Mouse (Mus musculus) embryonic facial prominence, embryonic 11.5 days (tissue): ENCODE measurements around the gene Fis1. TPM values are rescaled to one million over a fixed set of nuclear protein-coding genes. Genes with fewer than 3 reads are reported as not detected.
"Not testable (repeated sequence)": the region's sequence is repeated elsewhere in the genome, so short reads cannot be mapped to it uniquely, and the experiment has no call there.

Experiments used
- ATAC-seq: fragments of 200-750 bp; cut with Nextera tagmentation; replicated peaks from 2 replicates; pipeline ENCODE4 v1.8.0; 2017; ENCODE audit warnings: low read depth; ENCODE audit not compliant: insufficient number of reproducible peaks, low FRiP score, low TSS enrichment
- DNase-seq: peaks from one replicate; pipeline ENCODE4 v3.0.0-alpha.2; 2015; ENCODE audit warnings: low spot score
- H3K27ac ChIP-seq: fragments of 300-500 bp; sonication (generic); replicated peaks from 2 replicates; pipeline ENCODE4 v1.5.1; 2014; ENCODE audit warnings: mild to moderate bottlenecking, low read depth, low read length, control low read depth
- H3K27me3 ChIP-seq: fragments of 300-500 bp; sonication (generic); 2 replicates; pipeline ENCODE4 v1.6.1; 2014; ENCODE audit warnings: mild to moderate bottlenecking, low read length, moderate library complexity, mixed read lengths; ENCODE audit not compliant: control insufficient read depth, insufficient read depth
- H3K36me3 ChIP-seq: fragments of 300-500 bp; sonication (generic); replicated peaks from 2 replicates; pipeline ENCODE4 v1.6.1; 2014; ENCODE audit warnings: low read depth, mild to moderate bottlenecking, low read length, moderate library complexity, mixed read lengths; ENCODE audit not compliant: control insufficient read depth, insufficient read depth
- H3K4me1 ChIP-seq: fragments of 300-500 bp; sonication (generic); 2 replicates; pipeline ENCODE4 v1.6.1; 2014; ENCODE audit warnings: low read length, mixed read lengths; ENCODE audit not compliant: control insufficient read depth, insufficient read depth
- H3K4me2 ChIP-seq: fragments of 300-500 bp; sonication (generic); 2 replicates; pipeline ENCODE4 v1.6.1; 2014; ENCODE audit warnings: low read depth, mild to moderate bottlenecking, control low read depth, low read length, moderate library complexity
- H3K4me3 ChIP-seq: fragments of 300-500 bp; sonication (generic); 2 replicates; pipeline ENCODE4 v1.5.1; 2014; ENCODE audit warnings: low read depth, low read length, control low read depth
- H3K9ac ChIP-seq: fragments of 300-500 bp; sonication (generic); replicated peaks from 2 replicates; pipeline ENCODE4 v1.6.1; 2014; ENCODE audit warnings: mild to moderate bottlenecking, control low read depth, low read length
- H3K9me3 ChIP-seq: fragments of 300-500 bp; sonication (generic); replicated peaks from 2 replicates; pipeline ENCODE4 v1.6.1; 2016; ENCODE audit warnings: mild to moderate bottlenecking, low read length, inconsistent platforms, mixed read lengths; ENCODE audit not compliant: control insufficient read depth
- WGBS: fragments of 180-500 bp; shearing (Covaris S2); extraction: QIAGEN DNeasy Blood & Tissue Kit; methylation state at CpG from one replicate; pipeline ENCODE4 v1.1.7; 2014; 5-methylcytosine and 5-hydroxymethylcytosine counted together
- polyA plus RNA-seq: library from polyadenylated mRNA; unstranded; fragments of >200 nt; fragmentation: Nextera tagmentation; extraction: Ambion mirVana; gene quantifications from 2 replicates; pipeline ENCODE4 v1.2.1, GENCODE M21; 2014

Gene Fis1
- polyA plus RNA-seq, 1 experiment from 2014 or later: 298 TPM

DNA sequence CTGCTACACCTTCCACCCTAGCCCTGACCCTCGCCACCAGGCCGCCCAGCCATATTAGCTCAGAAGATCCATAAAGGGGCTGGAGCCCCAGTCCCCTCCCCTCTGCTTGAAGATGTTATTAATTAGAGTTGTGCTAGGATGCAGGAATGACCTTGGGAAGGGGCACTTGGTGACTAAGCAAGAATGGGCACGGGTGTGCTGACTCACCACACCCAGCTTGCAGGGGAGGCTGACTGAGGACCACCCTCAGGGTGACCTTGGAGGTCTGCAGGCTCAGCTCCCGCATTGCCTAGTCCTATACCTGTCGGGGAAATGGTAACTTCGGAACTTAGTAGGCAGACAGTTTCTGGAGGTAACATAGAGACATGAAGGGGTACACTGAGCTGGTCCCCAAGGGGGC is 19.1 kb upstream of the Fis1 start:
- no peak for DNase-seq
- Histone ChIP-seq H3K36me3 (no peaks in the 10 kb centered on the region), H3K9ac (no peak overlapping the region), H3K4me1 (no peaks in the 10 kb centered on the region), H3K27me3 (no peaks in the 10 kb centered on the region), H3K9me3 (no peaks in the 10 kb centered on the region), H3K27ac (no peak overlapping the region), H3K4me3 (no peak overlapping the region), H3K4me2 (no peak overlapping the region)
- WGBS: 80% methylated on average over 6 of the region's 6 CpGs
- ATAC-seq: no peak

DNA sequence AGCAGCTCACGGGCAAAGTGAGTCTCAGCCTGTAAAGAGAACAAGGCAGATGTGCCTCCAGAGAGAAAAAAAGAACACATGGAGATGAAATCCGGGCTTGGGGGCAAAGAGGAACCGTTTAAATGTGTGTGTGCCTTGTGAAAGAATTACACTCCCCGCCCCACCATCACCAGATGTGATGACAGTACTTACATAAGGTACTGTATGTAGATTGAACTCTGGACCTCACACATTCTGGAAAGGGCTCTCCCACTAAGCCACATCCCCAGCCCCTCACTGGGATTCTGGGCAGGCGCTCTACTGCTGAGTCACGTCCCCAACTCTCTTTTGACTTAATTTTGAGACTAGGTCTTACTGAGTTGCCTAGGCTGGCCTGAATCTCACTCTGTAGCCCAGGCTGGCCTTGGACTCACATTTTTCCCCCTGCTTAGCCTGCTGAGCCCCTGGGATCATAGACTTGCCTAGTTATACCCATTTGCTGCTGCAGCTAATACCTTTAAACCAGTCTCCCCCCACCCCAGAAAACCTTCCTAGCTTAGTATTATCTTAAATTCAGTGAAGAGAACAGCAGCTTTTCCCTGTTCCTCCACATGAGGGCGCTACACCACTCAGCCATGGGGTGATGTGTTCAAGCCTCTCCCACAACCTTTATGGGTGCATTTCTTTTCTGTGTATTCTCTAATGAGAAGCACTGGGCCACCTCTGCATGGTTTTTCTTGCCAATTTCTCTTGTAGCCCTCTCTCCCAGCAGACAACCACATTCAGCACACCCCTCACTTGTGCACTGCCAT is 17.0 kb upstream of the Fis1 start:
- WGBS: 65% methylated on average over 7 of the region's 7 CpGs
- no peak overlapping the region for H3K4me2 ChIP-seq

DNA sequence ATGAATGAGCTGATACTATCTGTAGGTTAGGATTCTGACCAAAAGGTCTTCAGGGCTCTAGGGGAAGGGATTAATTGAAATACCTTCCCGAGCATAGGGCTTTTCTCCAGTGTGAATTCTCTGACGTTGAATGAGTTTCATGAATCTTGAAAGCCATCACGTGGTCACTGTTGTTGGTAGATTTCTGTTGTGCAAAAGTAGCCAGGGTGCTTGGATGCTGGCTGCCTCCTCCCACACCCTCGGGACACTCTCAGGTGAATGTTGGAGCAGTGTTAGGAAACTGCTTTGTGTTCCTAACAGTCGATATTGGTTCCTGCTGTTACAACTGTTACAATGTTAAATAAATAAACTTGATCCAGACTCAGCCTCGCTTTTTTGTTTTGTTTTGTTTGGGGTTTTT is 16.3 kb upstream of the Fis1 start:
- Histone ChIP-seq H3K27ac (no peak overlapping the region), H3K9me3 (no peaks in the 10 kb centered on the region), H3K36me3 (no peaks in the 10 kb centered on the region), H3K9ac (no peak overlapping the region), H3K27me3 (no peaks in the 10 kb centered on the region), H3K4me1 (no peaks in the 10 kb centered on the region), H3K4me3 (no peak overlapping the region), H3K4me2 (no peak overlapping the region)
- no peak for ATAC-seq
- DNase-seq: no peak
- WGBS: 83% methylated on average over 6 of the region's 6 CpGs

More for the DNA sequence above, 17.0 kb upstream of the Fis1 start:
- H3K27me3 ChIP-seq: no peaks in the 10 kb centered on the region
- no peaks in the 10 kb centered on the region for H3K36me3 ChIP-seq
- no peaks in the 10 kb centered on the region for H3K4me1 ChIP-seq
- no peak overlapping the region for H3K9ac ChIP-seq
- H3K27ac ChIP-seq: no peak overlapping the region
- no peaks in the 10 kb centered on the region for H3K9me3 ChIP-seq
- DNase-seq: no peak
- H3K4me3 ChIP-seq: no peak overlapping the region
- no peak for ATAC-seq

DNA sequence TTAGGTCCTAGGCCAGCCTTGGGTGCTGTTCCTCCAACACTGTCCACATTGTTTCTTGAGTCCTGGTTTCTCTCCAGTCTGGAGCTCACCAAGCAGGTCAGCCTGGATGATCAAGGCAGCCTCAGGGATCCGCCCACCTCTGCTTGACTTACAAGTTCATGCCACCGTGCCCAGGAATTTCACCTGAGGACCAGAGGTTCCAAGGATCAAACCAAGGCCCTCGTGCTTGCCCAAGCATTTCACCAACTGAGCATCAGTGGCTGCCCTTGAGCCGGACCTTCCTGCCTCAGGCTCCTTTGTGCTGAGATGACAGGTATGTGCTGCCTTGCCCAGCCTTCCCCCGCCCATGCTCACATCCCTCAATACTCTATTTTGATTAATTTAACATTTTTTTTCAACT is 15.5 kb upstream of the Fis1 start:
- DNase-seq: no peak
- H3K9me3 ChIP-seq: no peaks in the 10 kb centered on the region
- H3K9ac ChIP-seq: no peak overlapping the region
- H3K27me3 ChIP-seq: no peaks in the 10 kb centered on the region
- WGBS: 82% methylated on average over 5 of the region's 5 CpGs
- no peaks in the 10 kb centered on the region for H3K36me3 ChIP-seq
- ATAC-seq: no peak
- H3K4me2 ChIP-seq: no peak overlapping the region
- H3K27ac ChIP-seq: no peak overlapping the region
- H3K4me3 ChIP-seq: no peak overlapping the region
- H3K4me1 ChIP-seq: no peaks in the 10 kb centered on the region

- DNase-seq (peak; percentile 7), ATAC-seq (no peak)
- no peak overlapping the region for H3K9ac ChIP-seq
- no peak overlapping the region for H3K4me2 ChIP-seq
- H3K36me3 ChIP-seq: no peaks in the 10 kb centered on the region
- H3K4me3 ChIP-seq: no peak overlapping the region
- H3K27ac ChIP-seq: no peak overlapping the region
- no peaks in the 10 kb centered on the region for H3K4me1 ChIP-seq
- 62% methylated on average over 7 of the region's 7 CpGs for WGBS
- no peaks in the 10 kb centered on the region for H3K27me3 ChIP-seq
- H3K9me3 ChIP-seq: no peaks in the 10 kb centered on the region
These were observed 13.8 kb upstream of the Fis1 start for GRCm38 (mm10) chr5:136939284-136939683.

DNA sequence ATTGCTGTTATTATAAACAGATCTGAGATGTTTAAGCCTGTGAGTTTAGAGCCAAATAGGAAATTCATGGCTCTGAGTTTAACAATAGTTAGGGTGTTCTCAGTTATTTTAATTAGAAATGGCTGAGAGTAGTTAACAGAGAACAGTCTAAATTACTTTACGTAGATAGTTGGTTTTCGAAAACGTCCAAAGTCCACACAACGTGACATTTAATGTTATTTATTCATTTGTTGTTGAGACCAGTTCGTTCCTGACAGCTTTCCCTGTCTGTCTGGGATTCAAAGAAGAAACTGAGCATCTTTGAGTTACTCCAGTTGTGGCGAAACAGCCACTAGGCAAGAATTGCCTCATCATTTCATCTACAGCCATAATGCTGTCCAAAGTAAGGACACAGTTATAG is 13.0 kb upstream of the Fis1 start:
- H3K36me3 ChIP-seq, H3K9ac ChIP-seq, H3K27ac ChIP-seq, H3K9me3 ChIP-seq, H3K27me3 ChIP-seq, DNase-seq, ATAC-seq, H3K4me3 ChIP-seq, H3K4me1 ChIP-seq, H3K4me2 ChIP-seq: not testable (repeated sequence)
- WGBS: 85% methylated on average over 6 of the region's 6 CpGs

GRCm38 (mm10) chr5:136940845-136941560 is 12.1 kb upstream of the Fis1 start:
- Histone ChIP-seq H3K9ac (no peak overlapping the region), H3K4me2 (no peak overlapping the region), H3K27me3 (no peaks in the 10 kb centered on the region), H3K9me3 (no peaks in the 10 kb centered on the region), H3K4me3 (no peak overlapping the region), H3K4me1 (no peaks in the 10 kb centered on the region), H3K36me3 (no peaks in the 10 kb centered on the region), H3K27ac (no peak overlapping the region)
- ATAC-seq (no peak), DNase-seq (no peak)
- 85% methylated on average over 12 of the region's 12 CpGs for WGBS

DNA sequence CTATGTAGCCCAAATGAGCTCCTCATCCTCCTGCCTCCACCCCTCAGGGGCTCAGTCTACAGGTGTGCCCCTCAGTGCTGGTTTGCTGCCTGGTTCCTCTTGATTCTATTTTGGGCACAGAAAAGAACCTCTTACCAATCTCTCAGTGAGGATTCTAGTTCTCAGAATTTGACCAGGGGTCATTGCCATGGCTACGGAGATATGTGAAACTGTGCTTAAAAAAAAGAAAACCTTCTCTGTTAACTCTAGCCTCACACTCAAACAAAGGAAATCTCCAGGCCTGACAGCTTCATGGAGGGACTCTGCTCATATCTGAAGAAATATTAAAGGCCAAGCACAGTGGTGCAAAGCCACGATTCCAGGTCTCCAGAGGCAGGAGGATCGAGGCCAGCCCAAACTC is 10.3 kb upstream of the Fis1 start:
- Histone ChIP-seq H3K9ac (no peak overlapping the region), H3K27me3 (no peaks in the 10 kb centered on the region), H3K4me1 (no peaks in the 10 kb centered on the region), H3K27ac (no peak overlapping the region), H3K36me3 (no peaks in the 10 kb centered on the region), H3K4me2 (no peak overlapping the region), H3K9me3 (no peaks in the 10 kb centered on the region), H3K4me3 (no peak overlapping the region)
- ATAC-seq: no peak
- 75% methylated on average over 3 of the region's 3 CpGs for WGBS
- DNase-seq: peak; percentile 10
